Mouse (Mus musculus) lung, embryonic 14.5 days (tissue): ENCODE measurements at regions not wholly inside any gene's neighbourhood (a gene's known extent, or its start where the extent isn't known, plus 50 kb on each side); places are given as distances from the start of the nearest gene placed in this dataset.

Experiments
- ATAC-seq: fragments of 200-750 bp; cut with Nextera tagmentation; 2 replicates; pipeline ENCODE4 v1.8.0; 2017; ENCODE audit warnings: mild to moderate bottlenecking, moderate TSS enrichment, moderate library complexity; ENCODE audit not compliant: insufficient read depth
- DNase-seq: peaks from one replicate; pipeline ENCODE4 v3.0.0-alpha.2; 2015
- H3K27ac ChIP-seq: fragments of 300-500 bp; sonication (generic); 2 replicates; pipeline ENCODE4 v1.5.1; 2014; ENCODE audit warnings: low read depth, mild to moderate bottlenecking, moderate library complexity
- H3K27me3 ChIP-seq: fragments of 300-500 bp; sonication (generic); 2 replicates; pipeline ENCODE4 v1.6.1; 2014; ENCODE audit warnings: low read length, control low read depth; ENCODE audit not compliant: insufficient read depth
- H3K36me3 ChIP-seq: fragments of 300-500 bp; sonication (generic); 2 replicates; pipeline ENCODE4 v1.6.1; 2014; ENCODE audit warnings: control low read depth; ENCODE audit not compliant: insufficient read depth
- H3K4me1 ChIP-seq: fragments of 300-500 bp; sonication (generic); 2 replicates; pipeline ENCODE4 v1.6.1; 2014; ENCODE audit warnings: antibody characterized with exemption, control low read depth; ENCODE audit not compliant: insufficient read depth
- H3K4me2 ChIP-seq: fragments of 300-500 bp; sonication (generic); 2 replicates; pipeline ENCODE4 v1.6.1; 2014; ENCODE audit warnings: mild to moderate bottlenecking
- H3K4me3 ChIP-seq: fragments of 300-500 bp; sonication (generic); 2 replicates; pipeline ENCODE4 v1.5.1; 2014; ENCODE audit warnings: low read depth, low read length
- H3K9ac ChIP-seq: fragments of 300-500 bp; sonication (generic); 2 replicates; pipeline ENCODE4 v1.6.1; 2014
- H3K9me3 ChIP-seq: fragments of 300-500 bp; sonication (generic); 2 replicates; pipeline ENCODE4 v1.6.1; 2016; ENCODE audit warnings: low read depth, low read length, control low read depth
- CTCF ChIP-seq: IDR thresholded peaks from 2 replicates; pipeline ENCODE4 v1.5.1; 2016; ENCODE audit warnings: antibody characterized with exemption, low read depth
- WGBS: fragments of 180-500 bp; shearing (Covaris S2); extraction: QIAGEN DNeasy Blood & Tissue Kit; methylation state at CpG from one replicate; pipeline ENCODE4 v1.1.7; 2014; 5-methylcytosine and 5-hydroxymethylcytosine counted together

DNA sequence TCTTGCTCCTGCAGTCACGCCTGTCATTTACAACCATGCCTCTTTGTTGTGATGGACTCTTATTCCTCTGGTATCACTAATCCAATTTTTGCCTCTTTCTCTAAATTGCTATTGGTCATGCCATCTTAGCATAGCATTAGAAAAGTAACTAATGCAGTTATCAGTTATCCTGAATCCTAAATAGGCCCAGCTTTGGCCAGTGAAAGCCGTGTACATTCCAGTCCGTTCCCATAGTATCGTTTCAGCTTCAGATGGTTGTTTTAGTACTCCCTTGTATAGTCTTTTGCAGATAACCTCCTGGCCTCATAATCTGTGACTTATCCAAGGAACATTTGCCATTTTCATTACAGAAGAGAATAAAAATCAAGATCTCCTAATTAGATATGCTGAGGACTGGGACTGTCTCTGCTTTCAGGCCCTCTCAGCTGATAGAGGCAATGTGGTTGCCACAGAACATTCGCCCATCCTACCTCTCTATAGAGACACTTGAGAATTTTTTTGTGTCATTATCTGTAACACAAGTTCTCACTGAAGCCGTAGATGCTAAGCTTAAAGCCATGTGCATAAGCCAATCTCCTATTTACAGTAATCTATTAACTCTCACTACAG, 1318.2 kb downstream of the Defb40 start:
- H3K4me1 ChIP-seq, result no peaks in the 10 kb centered on the region
- H3K36me3 ChIP-seq, result no peaks in the 10 kb centered on the region
- H3K9ac ChIP-seq, result no peak overlapping the region
- no peaks in the 10 kb centered on the region for H3K27me3 ChIP-seq
- ATAC-seq (no peak), DNase-seq (no peak)
- no peak for TF ChIP-seq CTCF
- WGBS, result 74% methylated on average over 6 of the region's 6 CpGs
- H3K4me3 ChIP-seq, result no peak overlapping the region
- no peak overlapping the region for H3K4me2 ChIP-seq
- no peak overlapping the region for H3K27ac ChIP-seq
- no peaks in the 10 kb centered on the region for H3K9me3 ChIP-seq

DNA sequence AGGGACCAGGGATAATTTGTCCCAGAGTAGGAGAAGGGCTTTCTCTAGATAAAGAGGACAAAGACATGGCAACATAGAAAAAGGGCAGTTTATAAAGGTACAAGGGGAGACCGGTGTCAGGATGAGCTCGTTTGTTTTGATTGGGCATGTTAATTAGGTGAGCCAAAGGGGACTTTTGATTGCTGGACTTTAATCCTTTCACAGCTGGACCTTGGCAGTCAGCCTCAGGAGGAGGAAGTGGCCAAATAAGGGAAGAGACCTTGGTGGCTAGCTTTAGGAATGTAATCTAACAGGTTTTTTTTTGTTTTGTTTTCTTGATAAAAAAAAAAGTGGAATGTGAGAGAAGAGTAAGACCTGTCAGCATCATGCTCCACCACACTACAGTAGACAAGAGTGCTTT, 1324.3 kb downstream of the Defb40 start:
- no peaks in the 10 kb centered on the region for H3K36me3 ChIP-seq
- no peak for TF ChIP-seq CTCF
- H3K27me3 ChIP-seq, result no peaks in the 10 kb centered on the region
- no peak overlapping the region for H3K27ac ChIP-seq
- no peak overlapping the region for H3K4me3 ChIP-seq
- no peak overlapping the region for H3K9ac ChIP-seq
- peak; percentile 30 for DNase-seq
- ATAC-seq, result no peak; the same call in 1 of the 2 replicates
- no peaks in the 10 kb centered on the region for H3K4me1 ChIP-seq
- WGBS, result 2% methylated on average over 2 of the region's 2 CpGs
- no peaks in the 10 kb centered on the region for H3K9me3 ChIP-seq
- H3K4me2 ChIP-seq, result no peak overlapping the region

DNA sequence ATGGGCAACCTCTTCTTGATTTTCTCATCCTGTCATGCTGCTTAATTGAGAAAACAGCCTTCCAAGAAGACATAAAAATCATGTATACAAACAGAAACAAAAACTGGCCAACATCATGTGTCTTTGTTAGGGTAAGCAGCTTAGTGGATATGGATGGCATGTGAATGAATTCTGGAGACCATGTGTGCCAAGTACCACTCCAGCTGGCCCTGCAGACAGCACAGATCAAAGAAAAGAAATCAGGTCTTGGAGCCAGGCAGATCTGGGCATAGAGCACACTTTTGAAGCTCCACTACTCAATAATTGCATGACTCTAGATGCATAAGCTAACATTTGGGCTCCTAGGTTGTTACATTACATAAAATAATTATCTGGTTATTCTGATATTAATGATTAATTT, 1330.5 kb downstream of the Defb40 start:
- no peak for DNase-seq

DNA sequence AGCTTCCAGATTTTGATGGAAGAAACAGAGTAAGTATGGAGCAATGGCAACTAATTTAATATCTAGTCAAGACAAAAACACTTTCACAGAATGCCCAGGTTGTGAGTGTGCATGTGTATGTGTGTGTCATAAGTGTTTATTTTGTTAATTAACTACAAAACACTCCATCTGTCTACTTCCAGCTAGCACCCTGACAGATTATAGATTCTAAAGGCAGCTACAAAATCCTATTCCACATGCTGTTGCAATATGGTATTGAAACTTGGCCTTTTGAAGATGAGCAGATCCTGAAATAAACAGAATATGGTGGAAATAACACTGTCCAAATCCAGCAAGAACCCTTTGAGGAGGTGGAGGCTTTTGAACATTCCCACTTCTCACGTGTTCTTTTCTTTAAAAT, 1356.9 kb downstream of the Defb40 start:
- no peak for TF ChIP-seq CTCF
- no peak overlapping the region for H3K27ac ChIP-seq
- H3K36me3 ChIP-seq, result no peaks in the 10 kb centered on the region
- no peaks in the 10 kb centered on the region for H3K27me3 ChIP-seq
- no peak overlapping the region for H3K9ac ChIP-seq
- H3K4me1 ChIP-seq, result no peaks in the 10 kb centered on the region
- WGBS, result 36% methylated on average over 1 of the region's 1 CpGs
- H3K4me3 ChIP-seq, result no peak overlapping the region
- DNase-seq, result no peak
- H3K4me2 ChIP-seq, result no peak overlapping the region
- no peaks in the 10 kb centered on the region for H3K9me3 ChIP-seq
- no peak for ATAC-seq

More for the DNA sequence above, 1330.5 kb downstream of the Defb40 start:
- H3K9me3 ChIP-seq, result no peaks in the 10 kb centered on the region
- no peaks in the 10 kb centered on the region for H3K4me1 ChIP-seq
- TF ChIP-seq CTCF, result no peak
- no peaks in the 10 kb centered on the region for H3K27me3 ChIP-seq
- no peak overlapping the region for H3K4me3 ChIP-seq
- H3K27ac ChIP-seq, result no peak overlapping the region
- no peaks in the 10 kb centered on the region for H3K36me3 ChIP-seq
- no peak for ATAC-seq
- H3K4me2 ChIP-seq, result no peak overlapping the region
- H3K9ac ChIP-seq, result no peak overlapping the region

DNA sequence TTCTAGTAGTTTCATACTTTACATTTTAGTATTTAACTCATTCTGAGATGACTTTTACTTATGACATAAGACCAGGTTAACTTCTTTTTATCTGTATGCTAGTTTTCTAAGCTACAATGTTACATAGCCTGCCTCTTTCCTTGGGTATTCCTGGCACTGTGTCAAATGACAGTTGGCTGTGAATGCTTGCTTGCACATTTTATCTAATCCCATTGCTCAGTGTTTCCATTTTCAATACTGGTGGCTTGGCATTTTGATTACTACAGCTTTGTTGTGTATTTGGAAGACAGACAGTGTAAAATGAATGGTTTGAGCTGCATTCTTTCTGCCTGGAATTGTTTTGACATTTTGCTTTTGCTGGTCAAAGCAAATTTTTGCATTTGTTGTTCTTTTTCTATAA, 1359.2 kb downstream of the Defb40 start:
- no peaks in the 10 kb centered on the region for H3K27me3 ChIP-seq
- H3K27ac ChIP-seq, result no peak overlapping the region
- DNase-seq, result no peak
- no peak for ATAC-seq
- H3K4me1 ChIP-seq, result no peaks in the 10 kb centered on the region
- no peaks in the 10 kb centered on the region for H3K36me3 ChIP-seq
- no peak overlapping the region for H3K4me3 ChIP-seq
- H3K4me2 ChIP-seq, result no peak overlapping the region
- TF ChIP-seq CTCF, result no peak
- no peaks in the 10 kb centered on the region for H3K9me3 ChIP-seq
- H3K9ac ChIP-seq, result no peak overlapping the region

- Histone ChIP-seq H3K27ac (no peak overlapping the region), H3K4me3 (no peak overlapping the region), H3K27me3 (no peaks in the 10 kb centered on the region), H3K4me2 (no peak overlapping the region), H3K36me3 (no peaks in the 10 kb centered on the region), H3K9ac (no peak overlapping the region), H3K9me3 (no peaks in the 10 kb centered on the region), H3K4me1 (no peaks in the 10 kb centered on the region)
- TF ChIP-seq CTCF, result no peak
- no peak for ATAC-seq
- DNase-seq, result peak; percentile 79
These were observed 1359.9 kb downstream of the Defb40 start for GRCm38 (mm10) chr8:17618147-17618546.

DNA sequence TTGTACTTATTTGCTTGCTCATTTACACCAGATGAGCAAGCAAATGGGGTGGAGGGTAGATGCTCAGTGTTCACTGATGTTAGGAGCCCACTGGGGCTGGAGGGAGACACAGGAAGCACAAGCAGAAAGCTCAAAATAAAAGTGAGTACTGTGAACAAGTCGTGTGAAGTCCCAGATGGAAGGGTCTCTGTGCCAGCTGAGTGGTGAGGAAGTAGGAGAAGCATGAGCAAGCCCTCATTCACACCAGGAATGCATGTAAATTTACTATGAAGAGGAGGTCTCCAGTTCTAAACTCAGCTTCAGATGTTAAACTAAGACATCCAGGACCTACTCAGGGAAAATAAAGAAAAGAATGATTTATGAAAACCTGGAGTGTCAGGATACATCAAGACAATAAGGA, 1375.2 kb downstream of the Defb40 start:
- H3K36me3 ChIP-seq, result no peaks in the 10 kb centered on the region
- DNase-seq, result no peak
- no peaks in the 10 kb centered on the region for H3K4me1 ChIP-seq
- 37% methylated on average over 1 of the region's 1 CpGs for WGBS
- no peaks in the 10 kb centered on the region for H3K9me3 ChIP-seq
- no peak overlapping the region for H3K4me2 ChIP-seq
- H3K27ac ChIP-seq, result no peak overlapping the region
- H3K4me3 ChIP-seq, result no peak overlapping the region
- no peak for TF ChIP-seq CTCF
- no peaks in the 10 kb centered on the region for H3K27me3 ChIP-seq
- no peak overlapping the region for H3K9ac ChIP-seq
- ATAC-seq, result no peak

DNA sequence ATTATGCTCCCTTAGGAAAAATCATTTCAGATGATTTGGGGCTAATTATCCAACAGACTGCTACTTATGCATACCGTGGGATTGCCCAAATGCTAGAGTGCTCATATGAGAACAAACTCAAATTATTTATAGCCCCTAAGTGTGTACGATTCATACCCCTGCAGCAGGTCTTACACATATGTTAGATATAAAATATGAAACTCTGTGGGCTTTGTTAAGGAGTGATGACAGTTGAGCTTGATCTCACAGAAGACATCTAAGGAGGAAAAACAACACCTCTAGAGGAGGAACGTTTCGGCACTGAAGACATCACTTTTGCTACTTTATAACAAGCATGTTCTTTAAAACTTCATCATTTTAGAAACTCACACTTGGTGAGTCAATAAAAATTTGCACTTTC, 1379.3 kb downstream of the Defb40 start:
- Histone ChIP-seq H3K4me3 (no peak overlapping the region), H3K9ac (no peak overlapping the region), H3K9me3 (no peaks in the 10 kb centered on the region), H3K4me1 (no peaks in the 10 kb centered on the region), H3K36me3 (no peaks in the 10 kb centered on the region), H3K4me2 (no peak overlapping the region), H3K27ac (no peak overlapping the region), H3K27me3 (no peaks in the 10 kb centered on the region)
- no peak for ATAC-seq
- no peak for TF ChIP-seq CTCF
- no peak for DNase-seq
- 70% methylated on average over 4 of the region's 4 CpGs for WGBS
